Mouse (Mus musculus) olfactory bulb, adult 2 months (tissue): ENCODE measurements around the gene Tenm3.

Experiments used
- CTCF ChIP-seq: fragments of 200-500 bp; IDR thresholded peaks from 2 replicates; pipeline ENCODE4 v1.5.1; 2012; ENCODE audit warnings: low read depth, mild to moderate bottlenecking, low read length, moderate library complexity; ENCODE audit not compliant: insufficient read depth
- POLR2A ChIP-seq: fragments of 200-500 bp; IDR thresholded peaks from 2 replicates; pipeline ENCODE4 v1.6.1; 2012; ENCODE audit warnings: mild to moderate bottlenecking, low read depth, low read length, moderate library complexity; ENCODE audit not compliant: insufficient read depth

DNA sequence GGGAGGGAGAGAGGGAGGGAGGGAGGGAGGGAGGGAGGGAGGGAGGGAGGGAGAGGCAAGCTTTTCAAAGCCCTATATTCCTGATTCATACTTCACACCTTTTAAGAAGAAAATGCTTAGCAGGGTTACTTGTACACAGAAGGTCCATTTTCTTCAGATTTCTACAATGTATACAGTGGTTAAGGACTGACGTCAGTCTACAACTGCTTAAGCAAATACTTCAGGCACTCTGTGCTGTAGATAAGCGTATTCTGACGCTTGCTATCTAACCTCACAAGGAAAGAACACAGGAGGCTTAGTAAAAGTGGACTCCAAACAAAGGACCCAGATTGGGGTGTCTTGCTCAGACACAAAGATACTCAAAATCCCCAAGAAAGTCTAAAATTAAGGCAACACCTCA, 34.6 kb downstream of the Tenm3 start:
- TF ChIP-seq CTCF (no peak), POLR2A (no peak)
